Mouse (Mus musculus) G1E (cell line): Measurements from ENCODE around the gene Osmr.

Source experiments
- CTCF ChIP-seq: IDR thresholded peaks from 2 replicates; pipeline ENCODE4 v1.5.1; 2012; ENCODE audit warnings: low read depth, low read length, inconsistent platforms, mixed read lengths
- GATA1 ChIP-seq: IDR thresholded peaks from 2 replicates; pipeline ENCODE4 v1.6.1; 2012; ENCODE audit warnings: borderline replicate concordance, low read length, inconsistent platforms, mixed read lengths

- TF ChIP-seq GATA1 (no peak), CTCF (no peak)
Measured at GRCm38 (mm10) chr15:6849851-6850250, 24.9 kb downstream of the Osmr start.
